Mouse (Mus musculus) ovary, postnatal 14 days (tissue): ENCODE data around the gene Kmt2e.

Source experiments
- DNase-seq: peaks from one replicate; pipeline ENCODE4 v3.0.0; 2022; ENCODE audit warnings: low spot score

Kmt2e gene

DNA sequence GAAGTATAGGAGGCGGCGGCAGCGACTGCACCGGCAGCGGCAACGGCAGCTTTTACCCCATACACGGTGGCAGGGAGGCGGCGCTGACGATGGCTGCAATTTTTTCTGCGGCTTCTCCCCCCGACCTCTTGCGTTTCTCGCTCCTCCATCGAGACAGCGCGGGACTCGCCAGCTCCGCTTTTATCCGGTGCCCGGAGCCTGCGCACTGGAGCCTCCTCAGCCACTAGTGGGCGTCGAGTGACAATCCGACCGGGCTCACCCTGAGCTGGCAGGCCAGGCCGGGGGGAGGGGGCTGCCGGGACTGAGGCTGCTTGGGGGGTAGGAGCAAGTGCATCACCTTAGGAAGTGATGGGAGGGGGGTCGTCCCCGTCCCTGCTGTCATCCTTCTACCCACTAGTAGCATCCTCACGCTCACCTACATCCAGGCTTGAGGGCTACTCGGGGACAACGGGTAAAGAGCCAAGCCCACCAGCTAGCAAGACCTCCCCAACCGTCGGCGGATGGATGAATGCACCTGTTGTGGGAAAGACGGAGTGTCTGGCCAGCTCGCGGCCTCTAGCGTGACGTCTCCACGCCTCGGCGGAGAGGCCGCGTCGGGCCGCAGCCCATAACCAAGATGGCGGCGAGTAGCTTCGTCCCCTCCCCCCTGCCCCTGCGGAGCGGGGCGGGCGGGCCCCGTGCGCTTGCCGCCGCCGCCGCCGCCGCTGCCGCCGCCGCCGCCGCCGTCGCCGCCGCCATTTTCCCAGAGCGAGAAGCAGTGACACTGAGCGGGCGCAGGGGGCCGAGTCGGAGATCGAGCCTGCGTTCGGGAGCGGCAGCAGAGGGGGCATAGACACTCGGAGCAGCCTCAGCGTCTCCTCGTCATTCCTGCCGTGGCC is at the start of gene Kmt2e:
Kmt2e (plus strand) TSS at position 722 of the 878 bp plus-strand sequence.
- DNase-seq = peak; percentile 92

DNA sequence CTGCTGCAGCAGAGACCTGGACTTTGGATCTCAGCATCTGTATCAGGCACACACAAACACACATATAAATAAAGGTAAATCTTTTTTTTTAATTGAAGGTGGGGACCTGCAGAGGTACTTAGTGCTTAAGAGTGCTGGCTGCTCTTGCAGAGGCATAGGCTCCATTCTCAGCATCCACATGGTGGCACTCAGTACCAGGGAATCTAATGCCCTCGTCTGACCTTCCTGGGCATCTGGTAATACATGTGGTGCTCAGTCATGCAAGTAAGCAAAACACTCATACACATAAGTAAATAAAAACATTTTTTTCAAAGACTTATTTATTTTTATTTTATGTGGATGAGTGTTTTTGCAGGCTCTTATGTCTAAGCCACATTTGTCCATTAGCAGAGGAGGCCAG is 49.1 kb upstream of the Kmt2e start:
- no peak for DNase-seq

DNA sequence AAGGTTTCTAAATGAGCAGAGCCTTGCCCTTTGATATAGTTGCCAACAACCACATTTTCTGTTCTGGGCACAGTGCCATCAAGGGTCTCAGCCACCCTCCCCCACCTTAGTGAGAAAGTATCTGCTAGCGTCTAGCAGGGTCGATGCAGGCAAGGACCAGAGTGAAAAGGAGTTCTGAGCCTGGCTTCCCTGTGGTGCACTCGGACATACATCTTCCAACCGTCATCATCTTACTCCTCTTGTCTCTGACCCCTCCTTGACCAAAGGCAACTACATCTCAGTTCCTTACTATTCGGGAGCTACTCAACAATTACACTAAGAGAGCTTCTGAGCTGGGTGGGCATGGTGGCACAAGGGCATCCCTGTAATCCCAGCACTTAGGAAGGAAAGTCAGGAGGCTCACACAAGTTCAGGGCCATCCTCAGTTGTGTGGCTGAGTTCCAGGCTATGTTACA is 48.5 kb upstream of the Kmt2e start:
- DNase-seq = no peak

- DNase-seq = peak; percentile 56
Observed at GRCm38 (mm10) chr5:23386562-23387312, 47.5 kb upstream of the Kmt2e start.

DNA sequence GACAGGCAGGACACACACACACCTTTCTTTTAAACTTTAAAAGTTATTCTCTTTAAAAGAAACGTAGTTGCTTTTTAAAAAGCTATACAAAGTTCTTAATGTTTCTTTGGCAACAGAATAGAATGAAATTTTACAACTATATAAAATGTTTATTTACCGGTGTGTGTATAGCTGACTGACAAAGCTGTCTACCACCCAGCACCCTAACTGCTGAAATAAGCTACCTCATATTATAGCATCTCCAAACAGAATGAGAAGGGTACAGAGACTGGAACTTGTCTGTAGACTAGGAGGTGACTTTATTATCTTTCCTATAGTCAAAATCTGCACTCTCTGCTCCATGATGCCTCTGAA is 47.0 kb upstream of the Kmt2e start:
- no peak for DNase-seq

DNA sequence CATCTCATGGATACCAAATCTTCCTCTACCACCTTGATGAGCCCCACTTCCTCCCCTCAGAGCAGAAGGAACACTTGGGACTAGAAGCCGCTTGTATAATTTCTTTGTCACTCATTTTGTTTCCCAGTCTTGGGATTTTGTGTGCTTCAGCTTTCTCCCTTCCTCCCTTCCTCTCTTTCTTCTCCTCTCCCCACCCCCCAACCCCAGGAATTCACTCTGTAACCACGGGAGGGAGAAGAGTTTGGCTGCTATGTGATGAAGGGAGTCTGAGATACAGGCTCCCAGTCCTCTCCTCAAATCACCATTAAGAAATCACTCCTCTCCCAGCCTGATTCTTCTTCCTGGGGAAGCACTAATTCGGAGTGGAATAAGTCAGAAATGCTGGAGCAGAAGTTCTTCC is 46.1 kb upstream of the Kmt2e start:
- no peak for DNase-seq

DNA sequence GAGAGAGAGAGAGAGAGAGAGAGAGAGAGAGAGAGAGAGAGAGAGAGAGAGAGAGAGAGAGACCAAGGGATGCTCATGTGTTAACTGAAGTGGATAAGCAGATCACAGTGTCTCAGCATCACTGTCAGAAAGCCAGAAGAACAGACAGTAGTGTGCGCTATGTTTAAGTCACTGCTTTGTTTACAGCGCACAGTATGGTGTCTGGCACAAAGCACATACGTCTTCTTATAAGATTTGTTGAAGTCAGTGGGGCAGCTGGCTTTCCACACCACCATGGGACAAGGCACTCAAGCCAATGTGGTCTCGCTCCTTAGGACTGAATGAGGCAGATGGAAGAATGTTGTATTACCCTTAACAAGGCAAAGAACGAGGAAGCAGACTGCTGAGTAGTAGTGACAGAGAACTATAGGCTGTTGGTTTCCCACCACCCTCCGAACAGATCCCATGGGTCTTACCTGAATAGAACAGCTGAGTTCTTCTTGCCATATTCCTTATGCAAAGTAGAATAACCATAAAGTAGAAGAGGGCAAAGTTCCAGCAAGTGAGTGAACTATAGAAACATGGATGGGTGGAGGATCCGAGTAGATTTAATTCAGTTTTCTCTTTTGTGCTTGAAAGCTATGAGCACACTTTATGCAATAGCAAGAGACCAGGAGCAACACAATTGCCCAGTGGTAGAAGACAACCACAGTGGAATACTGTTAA is 44.5 kb upstream of the Kmt2e start:
- no peak for DNase-seq

GRCm38 (mm10) chr5:23391714-23392113 is 42.5 kb upstream of the Kmt2e start:
- DNase-seq = no peak

DNA sequence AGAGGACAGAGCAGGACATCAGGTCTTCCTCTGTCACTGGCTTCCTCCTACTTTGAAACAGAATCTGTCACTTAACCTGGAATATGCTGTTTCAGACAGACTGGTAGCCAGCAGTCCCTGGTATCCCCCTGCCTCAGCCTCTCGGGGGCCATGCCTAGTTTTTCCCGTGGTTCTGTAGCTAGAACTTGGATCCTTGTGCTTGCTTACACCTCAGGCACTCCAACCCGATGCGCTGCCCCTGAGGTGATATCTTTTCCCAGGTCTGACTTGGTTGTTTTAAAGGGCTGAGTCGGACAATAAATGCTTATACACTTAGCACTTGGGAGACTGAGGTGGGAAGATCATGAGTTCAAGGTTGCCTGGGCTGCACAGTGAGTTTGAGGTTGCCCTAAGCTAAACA is 40.4 kb upstream of the Kmt2e start:
- DNase-seq = no peak

DNA sequence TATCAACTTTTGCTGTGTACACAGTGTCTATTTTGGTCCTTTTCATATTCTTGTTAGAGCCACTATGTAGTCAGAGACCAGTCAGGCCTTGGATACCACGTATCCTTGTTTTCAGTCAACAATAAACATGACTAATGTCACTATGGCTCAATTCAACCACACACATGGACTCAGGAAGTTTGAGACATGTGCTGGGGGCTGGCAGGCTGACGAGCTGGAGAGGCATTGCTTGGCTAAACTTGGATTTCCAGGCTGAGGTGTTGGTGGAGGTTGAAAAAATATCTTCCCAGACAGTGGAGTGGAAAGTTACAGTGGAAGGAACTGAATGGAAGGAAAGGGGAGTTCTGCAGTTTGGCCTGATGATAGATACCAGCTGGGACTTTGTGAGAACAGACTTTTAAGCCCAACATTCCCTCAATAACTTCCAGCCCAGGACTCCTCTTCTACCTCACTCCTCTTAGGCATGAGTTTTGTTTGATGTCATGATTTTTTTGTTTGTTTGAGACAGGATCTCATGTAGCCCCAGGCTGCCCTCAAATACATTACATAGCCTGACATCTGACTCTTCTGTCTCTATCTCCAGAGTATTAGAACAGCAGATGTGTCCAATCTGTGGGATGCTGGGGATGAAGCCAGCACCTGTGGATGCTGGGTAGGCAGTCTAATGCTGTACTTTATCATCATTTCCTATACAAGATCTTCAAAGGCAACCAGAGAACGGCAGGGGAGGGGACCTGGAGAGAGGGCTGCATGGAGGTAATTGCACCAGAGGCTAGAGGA is 39.7 kb upstream of the Kmt2e start:
- DNase-seq = no peak

DNA sequence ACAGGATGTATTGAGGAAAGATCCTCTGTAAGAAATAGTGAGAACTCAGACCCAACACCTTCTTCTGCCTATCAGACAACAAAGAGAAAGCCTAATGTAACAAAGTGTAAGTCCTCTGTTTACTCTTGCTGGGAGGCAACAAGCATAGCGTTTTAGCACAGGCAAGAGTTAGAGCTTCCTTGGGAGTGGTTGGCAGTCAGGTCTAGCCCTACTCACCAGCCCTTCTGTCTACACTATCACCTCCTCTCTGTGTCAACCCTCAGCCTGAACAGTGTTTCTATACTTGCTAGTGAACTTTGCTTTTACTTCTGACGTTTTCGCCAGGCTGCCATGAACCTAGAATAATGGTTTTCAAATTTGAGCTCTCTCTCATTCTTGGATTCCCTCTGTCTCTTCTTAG is 38.5 kb upstream of the Kmt2e start:
- no peak for DNase-seq

- DNase-seq = no peak
Observed at GRCm38 (mm10) chr5:23396756-23397155, 37.5 kb upstream of the Kmt2e start.

GRCm38 (mm10) chr5:23400156-23400555 is 34.1 kb upstream of the Kmt2e start:
- no peak for DNase-seq

DNA sequence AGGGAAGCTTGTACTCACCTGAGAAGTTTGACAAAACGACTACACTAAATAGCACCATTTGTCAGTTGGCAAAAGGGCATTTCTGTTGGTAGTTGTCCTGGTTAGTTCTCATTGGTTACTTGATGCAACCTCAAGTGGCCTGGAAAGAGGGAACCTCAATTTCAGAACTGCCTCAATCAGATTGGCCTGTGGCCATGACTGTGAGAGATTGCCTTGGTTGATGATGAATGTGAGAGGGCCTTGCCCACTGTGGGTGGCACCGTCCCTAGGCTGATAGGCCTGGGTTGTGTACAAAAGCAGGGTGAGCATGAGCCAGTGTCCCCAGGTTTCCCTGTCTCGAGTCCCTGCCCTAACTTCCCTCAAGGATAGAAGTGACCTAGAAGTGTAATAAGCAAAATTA is 33.4 kb upstream of the Kmt2e start:
- DNase-seq = no peak

GRCm38 (mm10) chr5:23401368-23401767 is 32.9 kb upstream of the Kmt2e start:
- DNase-seq = no peak

GRCm38 (mm10) chr5:23401999-23402398 is 32.2 kb upstream of the Kmt2e start:
- no peak for DNase-seq

- no peak for DNase-seq
Observed at GRCm38 (mm10) chr5:23403161-23403560, 31.1 kb upstream of the Kmt2e start.

GRCm38 (mm10) chr5:23405666-23406404 is 28.4 kb upstream of the Kmt2e start:
- DNase-seq = no peak

- DNase-seq = no peak
Observed at GRCm38 (mm10) chr5:23406405-23406745, 27.9 kb upstream of the Kmt2e start.

DNA sequence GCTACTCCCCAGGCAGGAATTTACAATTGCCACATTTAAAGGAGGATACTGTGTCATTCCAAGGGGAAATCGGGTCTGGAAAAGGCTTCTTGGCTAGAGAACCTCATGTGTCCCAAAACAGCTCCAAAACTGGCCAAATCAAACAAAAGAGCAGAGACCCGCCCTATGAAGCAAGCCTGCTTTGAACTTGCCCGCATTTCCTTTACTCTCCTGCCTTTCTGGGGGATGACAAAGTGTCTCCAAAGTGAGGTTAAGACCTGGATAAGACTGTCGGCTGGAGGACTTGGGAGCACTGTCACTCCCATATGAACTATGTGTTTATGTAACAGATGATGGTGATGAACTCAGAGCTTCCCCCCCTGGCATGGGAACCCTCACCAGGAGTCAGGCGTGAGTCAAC is 26.1 kb upstream of the Kmt2e start:
- no peak for DNase-seq

- DNase-seq = no peak
Observed at GRCm38 (mm10) chr5:23410040-23410717, 24.1 kb upstream of the Kmt2e start.
